Comparison of ENCODE assay signal across 9 mouse cellular contexts in genomic region chr9:118960415-118961091, GRCm38 (mm10). TPM values are rescaled to one million over a fixed set of nuclear protein-coding genes. Genes with fewer than 3 reads are reported as not detected.
DNase-seq lines count a peak whose midpoint lies in the region; ATAC-seq and TF ChIP-seq lines count a peak whose summit lies in the region.
"Had no signal": no experiment of that assay in that cellular context is flagged by ENCODE, and none has a peak within 500 bp of the region (broad histone marks: within the 10 kb centered on the region; RNA-seq: fewer than 3 reads in every experiment).

No protein-coding gene starts in this region.

- H3K9me3 ChIP-seq in heart, embryonic 11.5 days (replicated peaks; ENCODE audit: control insufficient read depth, low read length): no peaks in the 10 kb centered on the region
- no peaks in the 10 kb centered on the region for H3K9me3 ChIP-seq in forebrain, embryonic 13.5 days (replicated peaks)

- H3K27ac ChIP-seq in testis, adult 2 months (ENCODE audit: control insufficient read depth, insufficient read depth, low read depth, low read length): peak overlapping the region; percentile 58
- peak overlapping the region; percentile 65 for H3K27ac ChIP-seq in heart, embryonic 11.5 days (ENCODE audit: low read depth, low read length)
- H3K27ac ChIP-seq in forebrain, embryonic 13.5 days: no peak overlapping the region

- H3K36me3 ChIP-seq in testis, adult 2 months (ENCODE audit: control insufficient read depth, insufficient read depth, low read length): no peaks in the 10 kb centered on the region
- no peaks in the 10 kb centered on the region for H3K36me3 ChIP-seq in heart, embryonic 11.5 days (ENCODE audit: control insufficient read depth, insufficient read depth, low read length)
- H3K36me3 ChIP-seq in forebrain, embryonic 13.5 days (ENCODE audit: poor library complexity, severe bottlenecking): no peaks in the 10 kb centered on the region

- no peak overlapping the region for H3K9ac ChIP-seq in heart, embryonic 11.5 days (ENCODE audit: low read depth, low read length)
- no peak overlapping the region for H3K9ac ChIP-seq in forebrain, embryonic 13.5 days

- TF ChIP-seq POLR2A in testis, adult 2 months (IDR thresholded peaks at IDR 0.05; ENCODE audit: control insufficient read depth, low read depth, low read length): no peak

- H3K4me2 ChIP-seq in heart, embryonic 11.5 days: peak overlapping the region; percentile 23
- no peak overlapping the region for H3K4me2 ChIP-seq in forebrain, embryonic 13.5 days

- WGBS in heart, embryonic 11.5 days (ENCODE audit: insufficient replicate concordance): 29% methylated on average over 16 of the region's 16 CpGs
- 77% methylated on average over 16 of the region's 16 CpGs for WGBS in forebrain, embryonic 13.5 days

- H3K4me1 ChIP-seq in testis, adult 2 months (ENCODE audit: control insufficient read depth, insufficient read depth, low read length): peaks cover 6% of the 10 kb centered on the region
- peaks cover 17% of the 10 kb centered on the region for H3K4me1 ChIP-seq in heart, embryonic 11.5 days (ENCODE audit: control insufficient read depth, insufficient read depth, low read length)
- peaks cover 14% of the 10 kb centered on the region; the same call in 1 of the 2 replicates for H3K4me1 ChIP-seq in forebrain, embryonic 13.5 days

- no peak for DNase-seq in testis, postnatal 10 days (ENCODE audit: low spot score)
- DNase-seq in kidney, postnatal 36 days: peak; percentile 74 to 86
- peak; percentile 58 for DNase-seq in neural tube, embryonic 10.5 days (ENCODE audit: extremely low spot score, low spot score)

- H3K27me3 ChIP-seq in testis, adult 2 months (ENCODE audit: control insufficient read depth, insufficient read depth, low read length): no peaks in the 10 kb centered on the region
- no peaks in the 10 kb centered on the region for H3K27me3 ChIP-seq in heart, embryonic 11.5 days (ENCODE audit: control insufficient read depth, insufficient read depth, low read length)
- no peaks in the 10 kb centered on the region for H3K27me3 ChIP-seq in forebrain, embryonic 13.5 days

- no peak overlapping the region for H3K4me3 ChIP-seq in testis, adult 2 months (ENCODE audit: control insufficient read depth, low read depth, low read length)
- no peak overlapping the region for H3K4me3 ChIP-seq in heart, embryonic 11.5 days (ENCODE audit: low read depth, low read length)
- H3K4me3 ChIP-seq in forebrain, embryonic 13.5 days: no peak overlapping the region
- H3K4me3 ChIP-seq: erythroblast, embryonic 14.5 days had no signal

- peak; percentile 55; the same call in 1 of the 2 replicates for ATAC-seq in heart, embryonic 11.5 days (replicated peaks; ENCODE audit: insufficient number of reproducible peaks, low FRiP score, low TSS enrichment)
- ATAC-seq in forebrain, embryonic 13.5 days: no peak
- no peak for ATAC-seq in megakaryocyte, adult 5-6 weeks (ENCODE audit: poor library complexity, severe bottlenecking)
- ATAC-seq in CD4-positive, CD25-positive, alpha-beta regulatory T cell, adult 4 months: no peak

- TF ChIP-seq CTCF in testis, adult 2 months (IDR thresholded peaks at IDR 0.05; ENCODE audit: control insufficient read depth, insufficient read depth, insufficient replicate concordance, low read depth, low read length): no peak

RNA-seq across cellular contexts. Expression of gene Ctdspl, which starts 34.3 kb away (rescaled TPM):
- polyA plus RNA-seq in testis, adult 2 months (2012; rRNA removed): 7.8 and 8.1 TPM in 2 replicates
- polyA plus RNA-seq in heart, embryonic 11.5 days (2014; fragmentation: Nextera tagmentation; extraction: Ambion mirVana): 8.5 and 10.5 TPM in 2 replicates
- polyA plus RNA-seq in forebrain, embryonic 13.5 days (2015; fragmentation: Nextera tagmentation; extraction: Ambion mirVana): 6.8 and 8.0 TPM in 2 replicates
- 17.3 and 17.8 TPM in 2 replicates for total RNA-seq in megakaryocyte, adult 5-6 weeks (2015)
- total RNA-seq in megakaryocyte, adult 5-6 weeks (2017): 8.5 and 9.8 TPM in 2 replicates
- under 1 TPM; 0.62 to 0.75 TPM for polyA plus RNA-seq in CD4-positive, CD25-positive, alpha-beta regulatory T cell, adult 4 months (2017; shearing (Covaris generic))
